Mouse (Mus musculus) erythroblast, embryonic 14.5 days (primary cell): ENCODE measurements around the gene Sh3rf3.

Source experiments
- GATA1 ChIP-seq: IDR thresholded peaks from 2 replicates; pipeline ENCODE4 v1.6.1; 2012; ENCODE audit warnings: low read length, inconsistent platforms, mixed read lengths
- TAL1 ChIP-seq: IDR thresholded peaks from 3 replicates; pipeline ENCODE4 v1.6.1; 2012; ENCODE audit warnings: low read length, inconsistent platforms, mixed read lengths

GRCm38 (mm10) chr10:58869836-58870235 lies 56.7 kb downstream of the Sh3rf3 start:
- no peak for TF ChIP-seq GATA1
- no peak for TF ChIP-seq TAL1
